Mouse (Mus musculus): ENCODE results near the gene Ano4. TPM values are rescaled to one million over a fixed set of nuclear protein-coding genes. Genes with fewer than 3 reads are reported as not detected.

Ano4 gene
- polyA plus RNA-seq, 1 experiment: 14.9 TPM

DNA sequence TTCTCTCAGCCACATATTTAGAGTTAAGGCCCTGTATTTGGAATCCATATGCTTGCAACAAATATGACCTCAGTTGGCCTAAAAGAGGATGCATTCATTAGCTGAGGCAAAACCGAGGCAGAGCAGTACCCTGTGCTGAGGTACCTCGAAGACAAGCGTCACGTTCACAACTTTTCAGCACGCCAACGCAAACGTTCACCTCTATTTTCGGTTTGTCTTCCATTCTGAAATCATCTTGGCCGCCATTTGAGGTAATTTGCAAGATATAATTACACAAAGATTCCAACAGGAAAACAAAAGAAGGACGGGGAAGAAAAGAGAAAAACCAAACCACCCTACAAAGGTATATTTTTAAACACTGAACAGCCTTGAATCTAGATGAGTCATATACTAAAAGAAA, 148.1 kb downstream of the Ano4 start:
- no peak for TF ChIP-seq CTCF (IDR thresholded peaks at IDR 0.05; ENCODE audit: extremely low read depth, insufficient read depth, low read length)
- no peak for TF ChIP-seq POLR2A (IDR thresholded peaks at IDR 0.05; ENCODE audit: extremely low read depth, insufficient read depth, low read length)
- no peak overlapping the region for H3K4me3 ChIP-seq (ENCODE audit: insufficient read depth, low read length)
- H3K27ac ChIP-seq (ENCODE audit: insufficient read depth, low read length): no peak overlapping the region
- no peaks in the 10 kb centered on the region for H3K4me1 ChIP-seq (ENCODE audit: control insufficient read depth, insufficient read depth, low read length)

DNA sequence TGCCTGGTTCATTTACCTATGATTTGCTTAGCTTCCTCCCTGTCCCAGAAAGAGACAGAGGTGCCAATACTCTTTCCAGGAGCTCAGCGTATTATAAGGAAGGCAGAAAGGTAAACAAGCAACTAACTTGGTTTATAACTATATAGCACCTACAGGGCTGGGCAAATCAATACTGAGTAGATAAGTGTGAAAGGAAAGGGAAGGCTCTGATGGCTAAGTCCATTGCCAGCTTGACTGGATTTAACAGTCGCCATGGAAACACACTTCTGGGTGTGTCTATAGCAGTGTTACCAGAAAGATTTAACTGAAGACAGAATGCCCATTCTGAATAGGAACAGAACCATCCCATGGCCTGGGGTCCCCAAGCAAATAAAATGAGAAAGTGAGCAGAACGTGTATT, 149.5 kb downstream of the Ano4 start:
- TF ChIP-seq POLR2A (IDR thresholded peaks at IDR 0.05; ENCODE audit: extremely low read depth, insufficient read depth, low read length): no peak
- no peak overlapping the region for H3K27ac ChIP-seq (ENCODE audit: insufficient read depth, low read length)
- no peaks in the 10 kb centered on the region for H3K4me1 ChIP-seq (ENCODE audit: control insufficient read depth, insufficient read depth, low read length)
- H3K4me3 ChIP-seq (ENCODE audit: insufficient read depth, low read length): no peak overlapping the region

DNA sequence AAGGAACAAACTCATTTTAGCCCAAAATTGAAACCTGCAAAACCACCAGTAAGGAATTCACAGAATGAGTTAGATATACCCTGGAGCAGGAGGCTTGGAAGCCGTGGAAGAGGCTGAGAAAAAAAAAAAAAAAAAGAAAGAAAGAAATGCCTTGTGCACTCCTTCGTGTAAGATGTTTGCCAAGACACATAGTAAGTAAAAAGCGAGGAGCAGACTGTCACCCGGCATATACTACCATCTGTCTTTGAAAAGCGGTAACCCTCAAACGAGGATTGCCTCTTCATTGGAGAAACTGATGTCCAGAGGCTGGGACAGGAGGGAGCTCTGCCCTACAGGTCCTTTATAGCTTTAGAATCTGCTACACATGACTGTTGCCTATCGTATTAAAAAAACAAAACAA, 150.1 kb downstream of the Ano4 start:
- Histone ChIP-seq H3K4me1 (ENCODE audit: control insufficient read depth, insufficient read depth, low read length) (no peaks in the 10 kb centered on the region), H3K4me3 (ENCODE audit: insufficient read depth, low read length) (no peak overlapping the region), H3K27ac (ENCODE audit: insufficient read depth, low read length) (no peak overlapping the region)
- no peak for TF ChIP-seq CTCF (IDR thresholded peaks at IDR 0.05; ENCODE audit: extremely low read depth, insufficient read depth, low read length)
- TF ChIP-seq POLR2A (IDR thresholded peaks at IDR 0.05; ENCODE audit: extremely low read depth, insufficient read depth, low read length): no peak

DNA sequence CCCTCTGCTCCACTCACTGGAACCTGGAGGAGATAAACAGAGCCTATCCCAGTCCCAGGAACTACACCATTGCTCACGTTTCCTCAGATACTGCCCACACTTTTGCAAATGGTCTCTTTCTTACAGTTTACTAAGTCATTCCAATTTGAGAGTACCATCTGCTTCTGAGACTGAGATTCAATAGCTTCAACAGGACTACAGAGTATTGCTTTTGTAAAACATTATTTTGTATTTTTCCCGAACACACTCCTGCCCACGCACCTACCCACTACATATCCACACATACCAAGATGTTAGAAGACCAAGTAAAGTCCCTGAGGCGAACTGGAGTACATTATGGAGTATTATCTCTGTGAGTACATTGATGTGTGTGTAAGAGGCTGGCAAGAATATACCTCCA, 166.6 kb downstream of the Ano4 start:
- TF ChIP-seq CTCF (IDR thresholded peaks at IDR 0.05; ENCODE audit: extremely low read depth, insufficient read depth, low read length) (no peak), POLR2A (IDR thresholded peaks at IDR 0.05; ENCODE audit: extremely low read depth, insufficient read depth, low read length) (no peak)
- Histone ChIP-seq H3K27ac (ENCODE audit: insufficient read depth, low read length) (no peak overlapping the region), H3K4me3 (ENCODE audit: insufficient read depth, low read length) (no peak overlapping the region), H3K4me1 (ENCODE audit: control insufficient read depth, insufficient read depth, low read length) (peaks cover 1% of the 10 kb centered on the region; the same call in 1 of the 2 replicates)

DNA sequence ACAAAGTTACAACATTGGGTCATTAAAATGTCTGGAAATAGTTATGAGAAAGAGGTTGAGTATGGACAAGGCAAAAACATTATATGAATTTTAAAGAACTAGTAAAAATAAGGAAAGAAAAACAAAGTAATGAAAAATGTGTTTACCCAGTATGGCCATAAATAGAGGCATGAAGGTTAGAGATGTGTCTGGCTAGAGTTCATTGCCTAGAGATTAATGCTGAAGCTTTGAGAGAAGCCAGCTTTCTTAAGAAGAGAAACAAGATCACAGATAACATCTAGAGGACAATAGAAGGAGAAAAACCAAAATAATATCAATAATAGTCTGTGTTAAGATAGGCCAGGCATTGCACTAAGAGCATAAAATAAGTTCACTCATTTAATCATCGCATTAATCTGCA, 180.0 kb downstream of the Ano4 start:
- H3K4me1 ChIP-seq (ENCODE audit: control insufficient read depth, insufficient read depth, low read length): no peaks in the 10 kb centered on the region
- H3K27ac ChIP-seq (ENCODE audit: insufficient read depth, low read length): no peak overlapping the region
- H3K4me3 ChIP-seq (ENCODE audit: insufficient read depth, low read length): no peak overlapping the region
- TF ChIP-seq CTCF (IDR thresholded peaks at IDR 0.05; ENCODE audit: extremely low read depth, insufficient read depth, low read length) (no peak), POLR2A (IDR thresholded peaks at IDR 0.05; ENCODE audit: extremely low read depth, insufficient read depth, low read length) (no peak)

DNA sequence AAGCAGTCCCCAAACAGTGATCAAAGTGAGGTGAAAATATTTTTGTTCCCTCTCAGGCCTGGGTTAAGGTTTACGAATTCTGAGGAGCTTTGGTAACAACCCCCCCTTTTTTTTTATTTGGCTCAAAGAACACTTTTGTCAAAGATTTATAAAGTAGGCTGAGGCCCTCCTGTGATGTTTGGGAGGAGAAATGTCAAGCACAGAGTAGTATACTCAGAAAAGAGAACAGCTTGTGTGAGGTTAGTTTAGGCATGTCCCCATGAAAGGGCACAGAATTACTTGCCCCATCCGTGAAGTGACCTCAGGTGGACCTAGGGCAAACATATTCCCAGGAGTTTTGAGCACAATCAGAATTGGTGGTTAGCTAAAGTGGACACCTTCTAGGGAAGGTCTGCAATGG, 189.1 kb downstream of the Ano4 start:
- H3K4me1 ChIP-seq (ENCODE audit: control insufficient read depth, insufficient read depth, low read length): no peaks in the 10 kb centered on the region
- TF ChIP-seq POLR2A (IDR thresholded peaks at IDR 0.05; ENCODE audit: extremely low read depth, insufficient read depth, low read length) (no peak), CTCF (IDR thresholded peaks at IDR 0.05; ENCODE audit: extremely low read depth, insufficient read depth, low read length) (no peak)
- no peak overlapping the region for H3K27ac ChIP-seq (ENCODE audit: insufficient read depth, low read length)
- H3K4me3 ChIP-seq (ENCODE audit: insufficient read depth, low read length): no peak overlapping the region

DNA sequence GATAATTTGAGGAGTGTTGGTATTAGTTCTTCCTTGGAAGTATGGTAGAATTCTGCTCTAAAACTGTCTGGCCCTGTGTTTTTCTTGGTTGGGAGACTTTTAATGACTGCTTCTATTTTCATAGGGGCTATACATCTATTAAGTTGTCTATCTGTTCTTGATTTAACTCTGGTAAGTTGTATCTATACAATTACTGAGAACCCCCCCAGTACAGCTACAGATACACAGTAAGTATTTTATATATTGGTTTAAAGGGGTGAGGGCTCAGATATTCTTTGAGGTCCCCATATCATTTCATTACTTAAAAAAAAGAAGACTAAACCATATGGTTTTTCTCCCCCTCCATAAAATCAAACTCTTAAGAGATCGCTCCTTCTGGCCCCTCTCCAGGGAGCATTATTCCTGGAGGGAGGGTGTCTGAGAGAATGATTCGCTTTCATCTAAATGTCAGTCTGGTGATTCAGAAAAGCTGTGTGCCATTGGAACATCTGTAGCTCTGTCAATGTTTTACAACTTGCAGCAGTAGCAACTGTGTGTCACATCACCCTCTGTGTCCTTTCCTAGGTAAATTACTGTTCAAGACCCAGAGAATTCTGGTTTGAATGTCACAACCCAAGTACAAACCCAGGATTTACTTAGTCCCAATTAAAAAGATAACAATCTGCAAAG, 189.6 kb downstream of the Ano4 start:
- no peak overlapping the region for H3K4me3 ChIP-seq (ENCODE audit: insufficient read depth, low read length)
- TF ChIP-seq CTCF (IDR thresholded peaks at IDR 0.05; ENCODE audit: extremely low read depth, insufficient read depth, low read length) (no peak), POLR2A (IDR thresholded peaks at IDR 0.05; ENCODE audit: extremely low read depth, insufficient read depth, low read length) (no peak)
- no peaks in the 10 kb centered on the region for H3K4me1 ChIP-seq (ENCODE audit: control insufficient read depth, insufficient read depth, low read length)
- H3K27ac ChIP-seq (ENCODE audit: insufficient read depth, low read length): no peak overlapping the region

DNA sequence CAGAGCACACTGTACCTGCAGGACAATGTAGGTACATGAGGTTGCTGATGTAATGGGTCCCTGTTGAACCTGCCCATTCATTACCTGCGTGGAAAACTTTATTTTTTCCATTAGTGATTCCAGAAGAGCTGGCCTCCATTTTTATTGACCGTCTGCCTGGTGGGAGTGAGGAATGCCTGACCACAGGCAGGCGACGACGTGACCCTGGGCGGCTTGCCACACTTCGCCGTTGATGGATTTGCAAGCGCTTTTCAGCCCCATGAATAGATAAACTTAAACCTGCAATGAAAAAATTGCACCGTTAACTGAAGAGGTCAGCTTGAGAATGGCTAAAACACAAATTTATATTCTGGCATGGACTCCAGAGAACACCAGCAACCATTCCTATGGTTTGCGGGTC, 195.4 kb downstream of the Ano4 start:
- H3K4me1 ChIP-seq (ENCODE audit: control insufficient read depth, insufficient read depth, low read length): no peaks in the 10 kb centered on the region
- no peak overlapping the region for H3K27ac ChIP-seq (ENCODE audit: insufficient read depth, low read length)
- no peak overlapping the region for H3K4me3 ChIP-seq (ENCODE audit: insufficient read depth, low read length)
- TF ChIP-seq CTCF (IDR thresholded peaks at IDR 0.05; ENCODE audit: extremely low read depth, insufficient read depth, low read length): no peak
- TF ChIP-seq POLR2A (IDR thresholded peaks at IDR 0.05; ENCODE audit: extremely low read depth, insufficient read depth, low read length): no peak

DNA sequence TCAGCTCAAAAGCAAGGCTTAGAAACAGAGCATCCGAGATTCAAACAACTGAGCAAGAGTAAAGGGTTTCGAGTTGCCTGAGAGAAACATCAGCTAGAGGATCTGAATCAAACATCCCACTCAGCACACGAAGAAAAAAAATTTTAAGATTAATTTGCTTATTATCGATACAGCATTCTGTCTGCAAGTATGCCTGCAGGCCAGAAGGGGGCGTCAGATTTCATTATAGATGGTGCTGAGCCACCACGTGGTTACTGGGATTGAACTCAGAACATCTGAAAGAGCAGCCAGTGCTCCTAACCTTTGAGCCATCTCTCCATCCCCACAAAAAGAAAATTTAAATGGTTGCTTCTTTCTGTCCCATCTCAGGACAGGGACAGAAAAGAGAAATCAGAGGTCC, 223.2 kb downstream of the Ano4 start:
- TF ChIP-seq CTCF (IDR thresholded peaks at IDR 0.05; ENCODE audit: extremely low read depth, insufficient read depth, low read length) (0 out of 2 replicates have a peak, but pooled peaks have one; percentile 5), POLR2A (IDR thresholded peaks at IDR 0.05; ENCODE audit: extremely low read depth, insufficient read depth, low read length) (no peak)
- Histone ChIP-seq H3K27ac (ENCODE audit: insufficient read depth, low read length) (no peak overlapping the region), H3K4me1 (ENCODE audit: control insufficient read depth, insufficient read depth, low read length) (no peaks in the 10 kb centered on the region), H3K4me3 (ENCODE audit: insufficient read depth, low read length) (no peak overlapping the region)

DNA sequence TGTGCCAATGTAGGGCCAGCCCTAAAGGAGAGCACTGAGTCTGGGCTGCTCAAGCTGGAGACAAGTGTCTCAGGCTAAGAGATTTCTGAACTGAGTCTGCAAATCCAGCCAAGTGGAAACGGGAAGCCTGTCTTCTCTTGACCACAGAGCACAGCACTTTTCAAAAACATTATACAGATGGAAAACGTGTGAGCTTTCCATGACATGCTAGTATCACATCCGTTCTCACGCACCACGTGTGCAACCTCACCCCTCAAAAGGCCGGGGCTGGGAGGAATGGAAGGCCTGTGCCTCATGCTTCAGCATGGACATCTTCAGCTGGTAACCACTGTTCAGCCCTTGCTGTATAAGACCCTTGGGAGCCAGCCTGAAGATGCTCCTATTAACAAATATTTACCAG, 230.2 kb downstream of the Ano4 start:
- no peak for TF ChIP-seq POLR2A (IDR thresholded peaks at IDR 0.05; ENCODE audit: extremely low read depth, insufficient read depth, low read length)
- no peak for TF ChIP-seq CTCF (IDR thresholded peaks at IDR 0.05; ENCODE audit: extremely low read depth, insufficient read depth, low read length)
- no peak overlapping the region for H3K4me3 ChIP-seq (ENCODE audit: insufficient read depth, low read length)
- peaks cover 4% of the 10 kb centered on the region for H3K4me1 ChIP-seq (ENCODE audit: control insufficient read depth, insufficient read depth, low read length)
- H3K27ac ChIP-seq (ENCODE audit: insufficient read depth, low read length): no peak overlapping the region
